Mouse (Mus musculus): ENCODE data around the gene Gzmm. TPM values are rescaled to one million over a fixed set of nuclear protein-coding genes. Genes with fewer than 3 reads are reported as not detected.
A peak's percentile ranks its signal among the peaks of the same experiment; 100 is the strongest.

Gzmm gene
- total RNA-seq, 2 experiments from 2014 or later = 1.8 to 2.0 TPM

- intact Hi-C loops (cut with DNase I) = no loop called here
- DNase-seq (ENCODE audit: low spot score in 2 of 2) = peak; percentile 64 to 75
Observed at GRCm38 (mm10) chr10:79716988-79717355, 28.2 kb downstream of the Gzmm start.

- intact Hi-C loops (cut with DNase I) = no loop called here
- DNase-seq (ENCODE audit: low spot score in 2 of 2) = no peak
Observed at GRCm38 (mm10) chr10:79717640-79718357, 29.0 kb downstream of the Gzmm start.

- DNase-seq (ENCODE audit: low spot score in 2 of 2) = no peak
- intact Hi-C loops (cut with DNase I) = no loop called here
Observed at GRCm38 (mm10) chr10:79721089-79721488, 32.3 kb downstream of the Gzmm start.

GRCm38 (mm10) chr10:79723047-79723446, 34.2 kb downstream of the Gzmm start:
- intact Hi-C loops (cut with DNase I) = no loop called here
- no peak for DNase-seq (ENCODE audit: low spot score in 2 of 2)

DNA sequence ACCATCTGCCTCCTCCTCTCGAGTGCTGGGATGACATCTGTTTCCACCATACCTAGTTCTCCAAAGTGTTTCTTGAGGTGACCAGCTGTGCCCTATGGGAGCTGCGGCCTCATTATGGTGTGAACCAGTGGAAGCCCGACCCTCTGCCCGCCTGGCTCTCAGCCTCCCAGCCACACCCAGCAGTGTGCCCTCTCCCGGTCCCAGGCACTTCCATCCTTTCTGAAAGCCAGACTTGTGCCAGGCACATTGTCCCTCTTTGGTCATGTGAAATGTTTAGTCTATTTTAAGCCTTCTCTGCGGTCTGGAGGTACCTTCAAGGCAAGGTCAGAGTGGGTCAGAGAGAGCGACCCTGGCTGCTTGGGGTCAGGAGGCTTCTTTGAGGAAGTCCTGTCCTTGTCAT, 34.9 kb downstream of the Gzmm start:
- intact Hi-C loops (cut with DNase I) = no loop called here
- no peak for DNase-seq (ENCODE audit: low spot score in 2 of 2)

- no peak for DNase-seq (ENCODE audit: low spot score in 2 of 2)
- intact Hi-C loops (cut with DNase I) = no loop called here
Observed at GRCm38 (mm10) chr10:79726090-79726489, 37.3 kb downstream of the Gzmm start.

DNA sequence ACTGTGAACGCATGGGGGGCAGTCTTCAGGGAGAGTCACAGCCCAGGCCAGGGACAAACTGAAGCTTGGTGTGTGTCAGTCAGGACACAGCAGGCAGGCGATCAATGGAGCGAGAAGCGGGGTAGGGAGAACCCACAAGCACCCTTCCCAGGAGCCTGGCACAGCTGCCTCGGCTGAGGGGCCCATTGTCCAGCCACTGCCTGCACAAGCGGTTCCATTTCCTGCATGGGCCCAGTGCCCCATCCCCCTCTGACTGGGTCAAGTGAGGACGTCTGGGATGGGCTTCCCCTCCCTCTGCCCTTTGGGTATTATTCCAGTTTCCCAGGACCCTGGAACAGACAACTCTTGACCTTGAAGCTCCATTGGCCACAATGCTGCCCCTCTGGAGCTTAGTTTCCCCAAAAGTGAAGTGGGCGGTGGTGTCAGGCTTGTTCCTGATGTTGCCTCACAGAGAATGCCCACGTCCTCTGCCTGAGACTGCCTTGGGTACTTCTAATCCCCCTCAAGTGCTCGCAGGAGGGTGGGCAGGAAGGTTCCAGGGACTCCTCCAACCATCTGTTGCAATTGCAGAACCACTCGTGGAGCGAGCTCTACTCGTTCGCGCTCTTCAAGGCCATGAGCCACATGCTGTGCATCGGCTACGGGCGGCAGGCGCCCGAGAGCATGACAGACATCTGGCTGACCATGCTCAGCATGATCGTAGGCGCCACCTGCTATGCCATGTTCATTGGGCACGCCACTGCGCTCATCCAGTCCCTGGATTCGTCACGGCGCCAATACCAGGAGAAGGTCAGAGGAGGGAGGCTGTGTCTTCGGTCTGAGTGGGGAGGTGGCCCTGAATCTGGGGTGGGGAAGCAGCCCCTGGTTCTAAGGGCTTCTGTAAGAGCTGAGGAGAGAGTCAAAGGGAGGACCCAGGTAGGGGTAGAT, 39.8 kb downstream of the Gzmm start:
- intact Hi-C loops (cut with DNase I) = no loop called here
- peak; percentile 59 to 72 for DNase-seq (ENCODE audit: low spot score in 2 of 2)

GRCm38 (mm10) chr10:79729357-79729965, 40.6 kb downstream of the Gzmm start:
- intact Hi-C loops (cut with DNase I) = no loop called here
- peak in 1 of 2 experiments; percentile 50 for DNase-seq (ENCODE audit: low spot score in 2 of 2)

GRCm38 (mm10) chr10:79732500-79732899, 43.7 kb downstream of the Gzmm start:
- no peak for DNase-seq (ENCODE audit: low spot score in 2 of 2)
- intact Hi-C loops (cut with DNase I) = no loop called here

GRCm38 (mm10) chr10:79733847-79734246, 45.0 kb downstream of the Gzmm start:
- no peak for DNase-seq (ENCODE audit: low spot score in 2 of 2)
- intact Hi-C loops (cut with DNase I) = no loop called here

GRCm38 (mm10) chr10:79735361-79735760, 46.5 kb downstream of the Gzmm start:
- no peak for DNase-seq (ENCODE audit: low spot score in 2 of 2)
- intact Hi-C loops (cut with DNase I) = no loop called here

DNA sequence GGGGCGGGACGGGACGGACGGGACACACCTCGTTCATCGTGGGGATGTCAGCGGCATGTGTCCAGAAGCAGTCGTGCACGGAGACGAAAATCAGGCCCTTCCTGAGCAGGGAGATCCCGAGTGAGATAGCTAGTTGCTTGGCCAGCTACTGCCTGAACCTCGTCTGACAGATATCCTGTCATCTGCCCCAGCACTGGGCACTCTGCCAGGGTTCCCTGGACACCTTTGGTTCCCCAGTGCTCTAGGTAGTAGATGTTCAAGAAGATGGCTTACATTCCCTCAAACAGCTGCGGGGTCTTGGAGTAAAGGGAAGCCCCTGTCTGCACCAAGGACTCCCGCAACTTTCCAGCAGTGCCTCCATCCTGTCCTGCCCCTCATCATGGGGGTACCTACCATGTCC, 47.9 kb downstream of the Gzmm start:
- no peak for DNase-seq (ENCODE audit: low spot score in 2 of 2)
- intact Hi-C loops (cut with DNase I) = no loop called here

- DNase-seq (ENCODE audit: low spot score in 2 of 2) = no peak
- intact Hi-C loops (cut with DNase I) = no loop called here
Observed at GRCm38 (mm10) chr10:79738259-79738658, 49.4 kb downstream of the Gzmm start.

DNA sequence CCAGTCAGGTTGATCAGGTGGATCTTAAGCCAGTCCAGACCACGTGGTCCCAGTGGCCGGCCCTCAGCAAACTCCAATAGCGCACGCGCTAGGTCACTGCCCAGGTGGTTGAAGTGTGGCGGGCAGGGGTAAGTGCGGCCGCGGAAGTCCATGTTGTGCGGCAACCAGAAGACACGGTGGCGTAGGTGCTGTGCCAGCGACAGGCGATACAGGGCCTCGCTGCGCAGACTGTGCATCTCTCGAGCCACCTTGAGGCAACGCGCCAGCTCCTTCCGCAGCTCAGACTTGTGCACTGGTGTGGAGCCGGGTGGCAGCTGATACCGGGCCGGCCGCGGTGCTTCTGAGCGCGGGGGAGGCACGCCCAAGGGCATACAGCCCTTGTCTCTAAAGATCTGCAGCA, 50.4 kb downstream of the Gzmm start:
- intact Hi-C loops (cut with DNase I) = no loop called here
- no peak for DNase-seq (ENCODE audit: low spot score in 2 of 2)

GRCm38 (mm10) chr10:79740863-79741262, 52.0 kb downstream of the Gzmm start:
- no peak for DNase-seq (ENCODE audit: low spot score in 2 of 2)
- intact Hi-C loops (cut with DNase I) = no loop called here

GRCm38 (mm10) chr10:79743161-79743560, 54.3 kb downstream of the Gzmm start:
- intact Hi-C loops (cut with DNase I) = no loop called here
- no peak for DNase-seq (ENCODE audit: low spot score in 2 of 2)

DNA sequence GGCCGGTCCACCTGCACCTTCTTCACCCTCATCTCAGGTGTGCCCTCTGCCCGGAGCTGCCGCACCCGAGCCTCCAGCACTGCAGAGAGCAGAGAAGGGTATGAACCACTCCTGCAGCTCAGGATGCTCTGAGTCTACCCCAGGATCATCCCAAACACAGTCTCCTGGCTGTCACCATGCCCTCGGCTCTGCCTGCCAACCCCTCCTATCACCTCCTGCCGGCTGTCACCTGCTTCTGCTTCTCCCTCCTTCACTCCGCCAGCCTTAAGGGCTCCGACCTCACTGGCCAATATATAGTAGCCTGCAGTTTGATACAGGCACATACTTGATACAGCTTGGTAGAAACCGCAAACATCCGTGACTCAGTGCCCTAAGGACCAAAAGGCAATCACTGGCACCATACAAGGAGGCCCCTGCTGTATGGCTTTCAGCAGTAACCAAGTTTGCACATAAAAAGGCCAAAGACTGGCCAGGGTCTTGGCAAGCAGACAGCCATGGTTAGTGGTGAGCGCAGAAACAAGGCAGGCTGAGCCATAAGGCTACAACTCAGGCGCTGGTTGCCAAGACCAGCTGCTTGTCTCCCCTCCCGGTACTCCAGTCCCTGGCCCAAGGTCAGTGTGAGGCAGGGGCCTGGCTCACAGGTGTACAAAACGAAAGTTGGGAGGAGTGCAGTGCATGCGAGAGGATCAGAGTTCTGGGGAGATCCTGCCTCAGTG, 55.0 kb downstream of the Gzmm start:
- intact Hi-C loops (cut with DNase I) = no loop called here
- DNase-seq (ENCODE audit: low spot score in 2 of 2) = no peak
